In genomic region chr15:89547824-89548601, GRCm38 (mm10) we compare ENCODE assay signal across 8 mouse cellular contexts. TPM values are rescaled to one million over a fixed set of nuclear protein-coding genes. Genes with fewer than 3 reads are reported as not detected.
DNase-seq lines count a peak whose midpoint lies in the region; ATAC-seq and TF ChIP-seq lines count a peak whose summit lies in the region.

No protein-coding gene starts in this region.

- no peak for DNase-seq in gastrocnemius, adult 2 months
- DNase-seq in gastrocnemius, adult 8-10 months (ENCODE audit: low spot score in 2 of 2) = no peak
- DNase-seq in embryonic facial prominence, embryonic 14.5 days (ENCODE audit: low spot score) = peak; percentile 33
- DNase-seq in limb, embryonic 10.5 days (ENCODE audit: low spot score) = peak; percentile 75
- no peak for DNase-seq in left cerebral cortex, postnatal 25 days (ENCODE audit: low spot score in 2 of 2)
- no peak for DNase-seq in urinary bladder, postnatal 10 days (ENCODE audit: low spot score)

- peak; percentile 80 for ATAC-seq in embryonic facial prominence, embryonic 14.5 days (ENCODE audit: low read depth)

- 22% methylated on average over 37 of the region's 58 CpGs for WGBS in embryonic facial prominence, embryonic 14.5 days
- 7% methylated on average over 58 of the region's 58 CpGs for WGBS in limb, embryonic 10.5 days
- WGBS in olfactory bulb, adult 2 months = 44% methylated on average over 58 of the region's 58 CpGs

- TF ChIP-seq EP300 in ES-Bruce4 (IDR thresholded peaks at IDR 0.05; ENCODE audit: insufficient read depth, low read depth, low read length) = no peak

- H3K9me3 ChIP-seq in ES-Bruce4 (replicated peaks; ENCODE audit: control insufficient read depth, insufficient read depth, low read length, poor library complexity, severe bottlenecking) = peaks cover 11% of the 10 kb centered on the region; the same call in 1 of the 2 replicates
- no peaks in the 10 kb centered on the region for H3K9me3 ChIP-seq in embryonic facial prominence, embryonic 14.5 days (ENCODE audit: control insufficient read depth, low read length)
- no peaks in the 10 kb centered on the region for H3K9me3 ChIP-seq in limb, embryonic 10.5 days (replicated peaks)

- H3K4me1 ChIP-seq in ES-Bruce4 (ENCODE audit: control insufficient read depth, insufficient read depth, low read length) = no peaks in the 10 kb centered on the region
- H3K4me1 ChIP-seq in embryonic facial prominence, embryonic 14.5 days (ENCODE audit: control insufficient read depth, insufficient read depth, low read length) = peaks cover 5% of the 10 kb centered on the region; the same call in 1 of the 2 replicates
- peaks cover 19% of the 10 kb centered on the region for H3K4me1 ChIP-seq in limb, embryonic 10.5 days
- peaks cover 47% of the 10 kb centered on the region for H3K4me1 ChIP-seq in olfactory bulb, adult 2 months (ENCODE audit: control insufficient read depth, insufficient read depth, low read length)

- H3K36me3 ChIP-seq in ES-Bruce4 (ENCODE audit: control insufficient read depth, insufficient read depth, low read length, poor library complexity, severe bottlenecking) = no peaks in the 10 kb centered on the region
- H3K36me3 ChIP-seq in embryonic facial prominence, embryonic 14.5 days (ENCODE audit: control insufficient read depth, insufficient read depth, low read length) = peaks cover 27% of the 10 kb centered on the region
- H3K36me3 ChIP-seq in limb, embryonic 10.5 days = peaks cover 48% of the 10 kb centered on the region

- peak overlapping the region; percentile 43 for H3K4me3 ChIP-seq in gastrocnemius, adult 2 months
- peak overlapping the region; percentile 65 for H3K4me3 ChIP-seq in ES-Bruce4 (ENCODE audit: low read depth, low read length)
- H3K4me3 ChIP-seq in embryonic facial prominence, embryonic 14.5 days (ENCODE audit: low read depth, low read length) = peak overlapping the region; percentile 26
- H3K4me3 ChIP-seq in limb, embryonic 10.5 days = peak overlapping the region; percentile 51
- H3K4me3 ChIP-seq in olfactory bulb, adult 2 months (ENCODE audit: insufficient read depth, low read depth, low read length) = peak overlapping the region; percentile 20

- no peak overlapping the region for H3K27ac ChIP-seq in gastrocnemius, adult 2 months
- no peak overlapping the region for H3K27ac ChIP-seq in ES-Bruce4 (ENCODE audit: insufficient read depth, low read length)
- no peak overlapping the region for H3K27ac ChIP-seq in embryonic facial prominence, embryonic 14.5 days (replicated peaks; ENCODE audit: low read depth, low read length)
- peak overlapping the region; percentile 63 for H3K27ac ChIP-seq in limb, embryonic 10.5 days
- H3K27ac ChIP-seq in olfactory bulb, adult 2 months (ENCODE audit: insufficient read depth, low read depth, low read length) = peak overlapping the region; percentile 46; the same call in 1 of the 2 replicates

- H3K27me3 ChIP-seq in ES-Bruce4 (ENCODE audit: control insufficient read depth, insufficient read depth, low read length, poor library complexity, severe bottlenecking) = no peaks in the 10 kb centered on the region
- H3K27me3 ChIP-seq in embryonic facial prominence, embryonic 14.5 days (replicated peaks; ENCODE audit: control insufficient read depth, insufficient read depth, low read length) = peaks cover 12% of the 10 kb centered on the region
- H3K27me3 ChIP-seq in limb, embryonic 10.5 days (ENCODE audit: low read depth, poor library complexity, severe bottlenecking) = peaks cover 48% of the 10 kb centered on the region

- peak overlapping the region; percentile 64 for H3K9ac ChIP-seq in ES-Bruce4 (ENCODE audit: low read depth, poor library complexity, severe bottlenecking)
- peak overlapping the region; percentile 51 for H3K9ac ChIP-seq in embryonic facial prominence, embryonic 14.5 days (ENCODE audit: low read depth, low read length)

- intact Hi-C loops in gastrocnemius, adult 2 months (cut with DNase I) = no loop called here
- intact Hi-C loops in left cerebral cortex, postnatal 25 days (cut with DNase I) = no loop called here

- no peak for TF ChIP-seq POLR2A in ES-Bruce4 (IDR thresholded peaks at IDR 0.05; ENCODE audit: insufficient read depth, low read length)
- no peak for TF ChIP-seq POLR2A in olfactory bulb, adult 2 months (IDR thresholded peaks at IDR 0.05; ENCODE audit: insufficient read depth, low read depth, low read length)

- peak overlapping the region; percentile 52 for H3K4me2 ChIP-seq in embryonic facial prominence, embryonic 14.5 days (ENCODE audit: low read depth, low read length)

- no peak for TF ChIP-seq CTCF in gastrocnemius, adult 2 months (IDR thresholded peaks at IDR 0.05)
- TF ChIP-seq CTCF in ES-Bruce4 (IDR thresholded peaks at IDR 0.05; ENCODE audit: low read depth, low read length) = peak; percentile 39
- no peak for TF ChIP-seq CTCF in olfactory bulb, adult 2 months (IDR thresholded peaks at IDR 0.05; ENCODE audit: insufficient read depth, low read depth, low read length)

RNA-seq across cellular contexts. Expression of gene Acr, which starts 20.1 kb away (rescaled TPM):
- under 1 TPM in 1 of 2 experiments, not detected in 1; 0.23 TPM for total RNA-seq in gastrocnemius, adult 2 months (2021)
- total RNA-seq in gastrocnemius, adult 8-10 months (2022) = under 1 TPM in 1 of 4 experiments, not detected in 3; 0.51 TPM
- polyA plus RNA-seq in ES-Bruce4 (2011; ENCODE audit: insufficient read depth, insufficient read length, low read depth, missing spikeins) = not detected in 2 replicates
- 0.22 and 0.38 TPM in 2 replicates for polyA plus RNA-seq in embryonic facial prominence, embryonic 14.5 days (2014; fragmentation: Nextera tagmentation; extraction: Ambion mirVana)
- 0.10 TPM in 1 of 2 replicates, not detected in the other for polyA plus RNA-seq in limb, embryonic 10.5 days (2016; fragmentation: Nextera tagmentation; extraction: Ambion mirVana)
- not detected in 2 replicates for polyA plus RNA-seq in olfactory bulb, adult 2 months (2012; ENCODE audit: insufficient read depth, insufficient read length, low replicate concordance, missing spikeins)
- 1 to 10 TPM; 1.1 to 1.5 TPM for total RNA-seq in left cerebral cortex, postnatal 25 days (2021)

RNA-seq across cellular contexts. Expression of gene Rabl2, which starts 43.7 kb away (rescaled TPM):
- total RNA-seq in gastrocnemius, adult 2 months (2021) = 1 to 10 TPM; 2.3 to 2.7 TPM
- 1 to 10 TPM; 2.2 to 3.0 (median 2.6) TPM for total RNA-seq in gastrocnemius, adult 8-10 months (2022)
- 9.7 and 12.6 TPM in 2 replicates for polyA plus RNA-seq in ES-Bruce4 (2011; ENCODE audit: insufficient read depth, insufficient read length, low read depth, missing spikeins)
- polyA plus RNA-seq in embryonic facial prominence, embryonic 14.5 days (2014; fragmentation: Nextera tagmentation; extraction: Ambion mirVana) = 44.4 and 45.7 TPM in 2 replicates
- 64.8 and 65.6 TPM in 2 replicates for polyA plus RNA-seq in limb, embryonic 10.5 days (2016; fragmentation: Nextera tagmentation; extraction: Ambion mirVana)
- not detected in 2 replicates for polyA plus RNA-seq in olfactory bulb, adult 2 months (2012; ENCODE audit: insufficient read depth, insufficient read length, low replicate concordance, missing spikeins)
- 10 to 100 TPM; 36.9 to 37.1 TPM for total RNA-seq in left cerebral cortex, postnatal 25 days (2021)

RNA-seq across cellular contexts. Expression of gene Shank3, which starts 48.6 kb away (rescaled TPM):
- 10 to 100 TPM; 12.2 to 20.4 TPM for total RNA-seq in gastrocnemius, adult 2 months (2021)
- total RNA-seq in gastrocnemius, adult 8-10 months (2022) = 10 to 100 TPM in 2 of 4 experiments, 1 to 10 TPM in 2; 5.9 to 11.7 (median 8.8) TPM
- polyA plus RNA-seq in ES-Bruce4 (2011; ENCODE audit: insufficient read depth, insufficient read length, low read depth, missing spikeins) = 4.4 and 5.6 TPM in 2 replicates
- 1.9 and 2.0 TPM in 2 replicates for polyA plus RNA-seq in embryonic facial prominence, embryonic 14.5 days (2014; fragmentation: Nextera tagmentation; extraction: Ambion mirVana)
- 2.1 and 2.8 TPM in 2 replicates for polyA plus RNA-seq in limb, embryonic 10.5 days (2016; fragmentation: Nextera tagmentation; extraction: Ambion mirVana)
- not detected in 2 replicates for polyA plus RNA-seq in olfactory bulb, adult 2 months (2012; ENCODE audit: insufficient read depth, insufficient read length, low replicate concordance, missing spikeins)
- total RNA-seq in left cerebral cortex, postnatal 25 days (2021) = 100 to 1,000 TPM; 210 to 243 TPM

Comparison
In these comparisons a context has a peak if more than half of its experiments do, and no peak if none do; other contexts are left out.
1. DNase-seq: peak in embryonic facial prominence, embryonic 14.5 days (single experiment) and limb, embryonic 10.5 days (single experiment); none in gastrocnemius, adult 2 months (single experiment), gastrocnemius, adult 8-10 months (0 of 2), left cerebral cortex, postnatal 25 days (0 of 2) and urinary bladder, postnatal 10 days (single experiment).
2. H3K27ac ChIP-seq: peak in limb, embryonic 10.5 days (single experiment) and olfactory bulb, adult 2 months (single experiment); none in gastrocnemius, adult 2 months (single experiment), ES-Bruce4 (single experiment) and embryonic facial prominence, embryonic 14.5 days (single experiment).
3. RNA of gene Rabl2, which starts 43.7 kb away (polyA plus RNA-seq): 64.8 to 65.6 TPM in limb, embryonic 10.5 days, 44.4 to 45.7 TPM in embryonic facial prominence, embryonic 14.5 days and 9.7 to 12.6 TPM in ES-Bruce4; not detected in olfactory bulb, adult 2 months; every median in the first group is over 10 times any median in the second.
4. Peak in every context shown above with its lines, with median percentiles within 50 percentile points of each other: H3K4me3 ChIP-seq.